Mouse (Mus musculus): Measurements from ENCODE around the gene Gpam. TPM values are rescaled to one million over a fixed set of nuclear protein-coding genes. Genes with fewer than 3 reads are reported as not detected.

The Gpam gene
- 1 to 10 TPM; 5.2 to 6.1 TPM for polyA plus RNA-seq (2017; shearing (Covaris generic))

DNA sequence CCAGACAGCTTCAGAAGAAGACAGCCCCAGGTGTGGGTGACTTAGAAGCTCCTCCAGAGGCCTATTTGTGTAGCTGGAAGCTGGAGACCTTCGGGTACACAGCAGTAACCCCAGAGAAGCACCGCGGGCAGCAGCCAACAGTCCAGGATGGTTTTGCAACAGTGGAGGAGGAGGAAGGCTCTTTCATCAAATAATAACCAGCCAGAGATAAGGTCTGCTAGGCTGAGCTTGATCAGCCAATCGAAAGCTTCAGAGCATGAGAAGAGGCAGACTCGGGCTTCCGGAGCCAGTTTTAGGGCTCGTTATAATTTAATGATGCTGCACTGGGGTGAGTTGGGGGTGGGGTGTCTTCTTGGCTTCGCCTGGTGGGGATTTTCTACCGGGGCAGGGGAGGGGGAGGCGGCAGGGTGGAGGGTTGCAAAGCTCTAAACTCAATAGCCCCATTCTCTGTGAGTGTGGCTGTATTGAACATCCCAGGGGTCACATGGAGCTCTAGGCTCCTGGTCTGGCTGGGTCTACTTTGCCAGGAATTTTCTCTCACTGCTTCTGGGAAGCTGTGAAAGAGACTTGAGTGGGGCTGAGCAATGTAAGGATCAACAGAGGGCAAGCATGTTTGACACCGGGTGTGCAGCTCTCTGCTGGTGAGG, at the start of gene Gpam:
Gene Gpam, minus strand, starts transcription at position 167 of the 647 bp plus-strand sequence.

Other genes starting within 250 kb of the Gpam start
- under 1 TPM in 1 of 2 experiments, not detected in 1; 0.38 TPM for gene Tectb, start 53.5 kb upstream of the Gpam start, polyA plus RNA-seq (2017; shearing (Covaris generic))
- under 1 TPM in 1 of 2 experiments, not detected in 1; 0.26 TPM for gene Gucy2g, start 114.0 kb upstream of the Gpam start, polyA plus RNA-seq (2017; shearing (Covaris generic))
- 100 to 1,000 TPM; 151 to 156 TPM for gene Acsl5, start 124.7 kb upstream of the Gpam start, polyA plus RNA-seq (2017; shearing (Covaris generic))
- gene Zdhhc6, start 188.8 kb upstream of the Gpam start, polyA plus RNA-seq (2017; shearing (Covaris generic)), result 10 to 100 TPM; 71.5 to 82.6 TPM
- gene Vti1a, start 189.1 kb upstream of the Gpam start, polyA plus RNA-seq (2017; shearing (Covaris generic)), result 10 to 100 TPM; 48.9 to 51.9 TPM

Measured in activated CD4-positive, CD25-positive, alpha-beta regulatory T cell (primary cell).